Mouse (Mus musculus): ENCODE measurements around the gene Nkd2. TPM values are rescaled to one million over a fixed set of nuclear protein-coding genes. Genes with fewer than 3 reads are reported as not detected.
A peak's percentile ranks its signal among the peaks of the same experiment; 100 is the strongest.

The Nkd2 gene
- 1 to 10 TPM; 2.8 to 3.0 TPM for total RNA-seq (2021)
- long read RNA-seq, experiment 1, full-length matches to known transcripts = 4 of 5 reads
- long read RNA-seq, experiment 1, partial matches to known transcripts = 1 of 5 reads
- long read RNA-seq, experiment 1, other reads (novel, unspliced or antisense) = 0 of 5 reads
- long read RNA-seq, experiment 2, full-length matches to known transcripts = 3 of 4 reads
- long read RNA-seq, experiment 2, partial matches to known transcripts = 1 of 4 reads
- long read RNA-seq, experiment 2, other reads (novel, unspliced or antisense) = 0 of 4 reads

GRCm38 (mm10) chr13:73847465-73847836 lies at the start of gene Nkd2:
Gene Nkd2, minus strand, starts transcription at chr13:73847631.
- peak; percentile 93 for DNase-seq

- no peak for DNase-seq
These were observed 45.2 kb upstream of the Nkd2 start for GRCm38 (mm10) chr13:73892493-73893178.

- peak; percentile 24 for DNase-seq
These were observed 40.0 kb upstream of the Nkd2 start for GRCm38 (mm10) chr13:73887415-73887874.

- no peak for DNase-seq
These were observed 39.2 kb upstream of the Nkd2 start for GRCm38 (mm10) chr13:73886601-73887000.

GRCm38 (mm10) chr13:73886066-73886465 lies 38.6 kb upstream of the Nkd2 start:
- DNase-seq = peak; percentile 47

- peak; percentile 68 for DNase-seq
These were observed 38.2 kb upstream of the Nkd2 start for GRCm38 (mm10) chr13:73885656-73886055.

- DNase-seq = peak; percentile 43
These were observed 33.9 kb upstream of the Nkd2 start for GRCm38 (mm10) chr13:73881347-73881746.

GRCm38 (mm10) chr13:73879824-73880223 lies 32.4 kb upstream of the Nkd2 start:
- peak; percentile 74 for DNase-seq

- DNase-seq = no peak
These were observed 24.7 kb upstream of the Nkd2 start for GRCm38 (mm10) chr13:73872159-73872558.

GRCm38 (mm10) chr13:73846589-73847464 lies 604 bp downstream of the Nkd2 start:
- peak; percentile 46 for DNase-seq

GRCm38 (mm10) chr13:73842696-73843095 lies 4.7 kb downstream of the Nkd2 start:
- DNase-seq = no peak

- DNase-seq = no peak
These were observed 7.7 kb downstream of the Nkd2 start for GRCm38 (mm10) chr13:73839740-73840139.

GRCm38 (mm10) chr13:73839137-73839548 lies 8.3 kb downstream of the Nkd2 start:
- DNase-seq = no peak

- DNase-seq = no peak
These were observed 9.7 kb downstream of the Nkd2 start for GRCm38 (mm10) chr13:73837708-73838107.

- DNase-seq = peak; percentile 41
These were observed 10.9 kb downstream of the Nkd2 start for GRCm38 (mm10) chr13:73836491-73836890.

- peak; percentile 32 for DNase-seq
These were observed 11.6 kb downstream of the Nkd2 start for GRCm38 (mm10) chr13:73835791-73836190.

GRCm38 (mm10) chr13:73833809-73834208 lies 13.6 kb downstream of the Nkd2 start:
- DNase-seq = no peak

- peak; percentile 83 for DNase-seq
These were observed 15.9 kb downstream of the Nkd2 start for GRCm38 (mm10) chr13:73831486-73831885.

- DNase-seq = no peak
These were observed 20.2 kb downstream of the Nkd2 start for GRCm38 (mm10) chr13:73827243-73827642.

- DNase-seq = no peak
These were observed 23.7 kb downstream of the Nkd2 start for GRCm38 (mm10) chr13:73823711-73824110.

- DNase-seq = peak; percentile 84
These were observed 25.1 kb downstream of the Nkd2 start for GRCm38 (mm10) chr13:73822187-73822800.

GRCm38 (mm10) chr13:73821251-73821650 lies 26.2 kb downstream of the Nkd2 start:
- no peak for DNase-seq

All from adrenal gland, postnatal 10 days (tissue).